Mouse (Mus musculus) midbrain, embryonic 11.5 days (tissue): ENCODE data around the gene Emilin3. TPM values are rescaled to one million over a fixed set of nuclear protein-coding genes. Genes with fewer than 3 reads are reported as not detected.

ENCODE experiments used
- ATAC-seq: fragments of 200-750 bp; cut with Nextera tagmentation; 2 replicates; pipeline ENCODE4 v1.8.0; 2017; ENCODE audit warnings: moderate TSS enrichment, moderate library complexity; ENCODE audit not compliant: low FRiP score
- DNase-seq: peaks from one replicate; pipeline ENCODE4 v3.0.0; 2015; ENCODE audit warnings: low spot score; ENCODE audit errors: missing footprints
- H3K27ac ChIP-seq: fragments of 300-500 bp; sonication (generic); 2 replicates; pipeline ENCODE4 v1.5.1; 2014; ENCODE audit warnings: low read depth, low read length
- H3K27me3 ChIP-seq: fragments of 300-500 bp; sonication (generic); 2 replicates; pipeline ENCODE4 v1.6.1; 2014; ENCODE audit warnings: mild to moderate bottlenecking, low read length, moderate library complexity, mixed read lengths; ENCODE audit not compliant: control insufficient read depth, insufficient read depth
- H3K36me3 ChIP-seq: fragments of 300-500 bp; sonication (generic); 2 replicates; pipeline ENCODE4 v1.6.1; 2014; ENCODE audit warnings: mild to moderate bottlenecking, low read length, moderate library complexity, mixed read lengths; ENCODE audit not compliant: control insufficient read depth, insufficient read depth
- H3K4me1 ChIP-seq: fragments of 300-500 bp; sonication (generic); 2 replicates; pipeline ENCODE4 v1.6.1; 2014; ENCODE audit warnings: low read length; ENCODE audit not compliant: control insufficient read depth, insufficient read depth
- H3K4me2 ChIP-seq: fragments of 300-500 bp; sonication (generic); 2 replicates; pipeline ENCODE4 v1.6.1; 2014; ENCODE audit warnings: mild to moderate bottlenecking, moderate library complexity
- H3K4me3 ChIP-seq: fragments of 300-500 bp; sonication (generic); 2 replicates; pipeline ENCODE4 v1.5.1; 2014; ENCODE audit warnings: low read depth, low read length
- H3K9ac ChIP-seq: fragments of 300-500 bp; sonication (generic); 2 replicates; pipeline ENCODE4 v1.6.1; 2014; ENCODE audit warnings: low read length
- H3K9me3 ChIP-seq: fragments of 300-500 bp; sonication (generic); 2 replicates; pipeline ENCODE4 v1.6.1; 2016; ENCODE audit warnings: low read length; ENCODE audit not compliant: control insufficient read depth
- WGBS: fragments of 180-500 bp; shearing (Covaris S2); extraction: QIAGEN DNeasy Blood & Tissue Kit; methylation state at CpG from one replicate; pipeline ENCODE4 v1.1.7; 2014; 5-methylcytosine and 5-hydroxymethylcytosine counted together
- polyA plus RNA-seq: library from polyadenylated mRNA; unstranded; fragments of >200 nt; fragmentation: Nextera tagmentation; extraction: Ambion mirVana; gene quantifications from 2 replicates; pipeline ENCODE4 v1.2.1, GENCODE M21; 2014

The Emilin3 gene
- polyA plus RNA-seq, 1 experiment from 2014 or later: 2.9 TPM

DNA sequence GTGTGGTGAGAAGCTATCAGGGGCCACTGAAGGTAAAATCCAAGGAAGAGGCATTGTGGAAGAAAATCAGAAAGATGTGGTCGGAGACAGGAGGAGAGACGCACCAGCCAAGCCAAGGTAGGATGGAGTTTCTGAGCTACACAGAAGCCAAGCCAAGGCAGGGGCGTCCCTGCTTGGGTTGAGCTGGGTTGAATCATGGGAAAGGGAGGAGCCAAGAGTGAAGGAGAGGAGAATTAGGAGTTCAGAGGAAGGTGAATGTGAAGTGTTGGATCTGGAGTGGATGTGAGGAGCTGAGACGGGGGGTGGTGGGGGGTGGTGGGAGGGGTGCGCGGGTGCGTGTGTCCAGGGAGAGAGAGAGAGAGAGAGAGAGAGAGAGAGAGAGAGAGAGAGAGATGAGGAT lies 9.2 kb upstream of the Emilin3 start:
- no peak overlapping the region for H3K27ac ChIP-seq
- no peak for DNase-seq
- H3K4me2 ChIP-seq: no peak overlapping the region
- no peak overlapping the region for H3K4me3 ChIP-seq
- peaks cover 12% of the 10 kb centered on the region for H3K4me1 ChIP-seq
- WGBS: 67% methylated on average over 7 of the region's 7 CpGs
- no peak overlapping the region for H3K9ac ChIP-seq
- ATAC-seq: no peak
- H3K9me3 ChIP-seq: no peaks in the 10 kb centered on the region
- H3K27me3 ChIP-seq: no peaks in the 10 kb centered on the region
- no peaks in the 10 kb centered on the region for H3K36me3 ChIP-seq

DNA sequence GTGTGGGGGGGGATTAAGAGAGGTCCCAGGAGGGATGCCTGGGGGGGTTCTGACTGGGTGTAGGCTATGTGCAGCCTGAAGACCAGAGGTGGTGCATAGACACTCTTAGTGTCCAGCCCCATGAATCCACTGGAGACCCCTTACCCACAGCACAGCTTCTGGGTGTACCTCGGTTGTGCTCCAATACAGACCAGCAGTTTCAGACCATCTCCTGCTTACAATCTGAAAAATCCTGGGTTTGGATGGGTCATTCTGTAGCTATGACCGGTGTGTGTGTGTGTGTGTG lies 6.7 kb upstream of the Emilin3 start:
- WGBS: 80% methylated on average over 2 of the region's 2 CpGs
- Histone ChIP-seq H3K4me3 (no peak overlapping the region), H3K9me3 (no peaks in the 10 kb centered on the region), H3K36me3 (no peaks in the 10 kb centered on the region), H3K27ac (no peak overlapping the region), H3K9ac (no peak overlapping the region), H3K27me3 (no peaks in the 10 kb centered on the region), H3K4me1 (peaks cover 12% of the 10 kb centered on the region), H3K4me2 (no peak overlapping the region)
- DNase-seq (no peak), ATAC-seq (no peak)

GRCm38 (mm10) chr2:160918154-160918929 lies 6.2 kb upstream of the Emilin3 start:
- Histone ChIP-seq H3K36me3 (no peaks in the 10 kb centered on the region), H3K4me3 (no peak overlapping the region), H3K4me2 (no peak overlapping the region), H3K9ac (0 out of 2 replicates have a peak overlapping the region, but pooled peaks have one; percentile 5), H3K4me1 (peaks cover 12% of the 10 kb centered on the region), H3K27me3 (no peaks in the 10 kb centered on the region), H3K9me3 (no peaks in the 10 kb centered on the region), H3K27ac (peak overlapping the region; percentile 27; the same call in 1 of the 2 replicates)
- DNase-seq (no peak), ATAC-seq (peak; percentile 81)
- WGBS: 44% methylated on average over 7 of the region's 8 CpGs

- Histone ChIP-seq H3K27me3 (peaks cover 10% of the 10 kb centered on the region), H3K4me1 (peaks cover 14% of the 10 kb centered on the region), H3K9ac (no peak overlapping the region), H3K36me3 (no peaks in the 10 kb centered on the region), H3K27ac (no peak overlapping the region), H3K4me3 (no peak overlapping the region), H3K9me3 (no peaks in the 10 kb centered on the region), H3K4me2 (no peak overlapping the region)
- DNase-seq (no peak), ATAC-seq (no peak)
- 93% methylated on average over 3 of the region's 3 CpGs for WGBS
Measured at GRCm38 (mm10) chr2:160917313-160917712, 5.2 kb upstream of the Emilin3 start.

GRCm38 (mm10) chr2:160916714-160917113 lies 4.6 kb upstream of the Emilin3 start:
- Histone ChIP-seq H3K9me3 (no peaks in the 10 kb centered on the region), H3K4me2 (no peak overlapping the region), H3K27ac (no peak overlapping the region), H3K9ac (no peak overlapping the region), H3K27me3 (peaks cover 15% of the 10 kb centered on the region), H3K4me3 (no peak overlapping the region), H3K36me3 (no peaks in the 10 kb centered on the region), H3K4me1 (peaks cover 19% of the 10 kb centered on the region)
- ATAC-seq (no peak), DNase-seq (no peak)
- WGBS: 74% methylated on average over 8 of the region's 8 CpGs

DNA sequence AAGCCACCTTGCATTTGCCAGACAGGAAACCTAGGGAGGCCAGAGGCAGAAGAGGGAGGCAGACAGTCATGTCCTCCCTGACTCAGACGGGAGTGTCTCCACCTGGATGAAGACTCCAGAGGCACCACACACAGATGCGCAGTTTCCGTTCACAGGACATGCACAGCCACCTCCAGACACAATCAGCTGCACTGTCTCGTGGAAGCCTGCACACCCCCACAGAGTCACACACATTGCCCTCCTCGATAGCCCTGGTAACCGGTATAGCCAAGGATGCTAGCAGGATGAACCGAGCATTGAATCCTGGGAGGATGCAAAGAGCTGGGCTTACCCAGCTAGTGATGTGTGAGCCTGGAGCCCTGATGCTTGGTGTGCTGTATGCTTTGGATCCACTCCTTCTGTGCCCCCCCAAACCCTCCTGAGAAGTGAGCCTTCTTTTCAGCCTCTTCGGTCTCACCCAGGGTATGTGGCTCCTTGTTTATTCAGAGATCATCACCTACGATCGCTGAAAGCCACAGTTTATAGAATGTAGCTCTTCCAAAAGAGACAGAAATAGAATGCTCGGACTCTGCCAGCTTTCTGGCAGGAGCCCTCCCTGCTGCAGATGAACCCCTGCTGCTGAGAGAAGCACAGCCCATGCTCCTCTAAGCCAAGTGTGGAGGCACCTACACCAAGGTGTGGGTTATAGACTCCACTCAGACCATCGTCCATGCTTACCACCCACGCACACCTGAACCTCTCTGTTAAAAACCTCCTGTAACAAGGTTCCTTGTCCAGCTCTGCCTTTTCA lies 3.9 kb upstream of the Emilin3 start:
- Histone ChIP-seq H3K9ac (no peak overlapping the region), H3K27ac (no peak overlapping the region)

GRCm38 (mm10) chr2:160914656-160915055 lies 2.5 kb upstream of the Emilin3 start:
- Histone ChIP-seq H3K9ac (no peak overlapping the region), H3K27me3 (peaks cover 32% of the 10 kb centered on the region), H3K9me3 (no peaks in the 10 kb centered on the region), H3K4me3 (no peak overlapping the region), H3K4me1 (peaks cover 24% of the 10 kb centered on the region), H3K27ac (no peak overlapping the region), H3K36me3 (no peaks in the 10 kb centered on the region), H3K4me2 (no peak overlapping the region)
- DNase-seq (no peak), ATAC-seq (no peak)
- WGBS: 89% methylated on average over 9 of the region's 9 CpGs

More for the DNA sequence above, 3.9 kb upstream of the Emilin3 start:
- H3K4me1 ChIP-seq: peaks cover 24% of the 10 kb centered on the region
- no peak for ATAC-seq
- no peaks in the 10 kb centered on the region for H3K9me3 ChIP-seq
- H3K4me2 ChIP-seq: no peak overlapping the region
- peaks cover 22% of the 10 kb centered on the region for H3K27me3 ChIP-seq
- 84% methylated on average over 13 of the region's 13 CpGs for WGBS
- no peak for DNase-seq
- no peaks in the 10 kb centered on the region for H3K36me3 ChIP-seq
- no peak overlapping the region for H3K4me3 ChIP-seq

DNA sequence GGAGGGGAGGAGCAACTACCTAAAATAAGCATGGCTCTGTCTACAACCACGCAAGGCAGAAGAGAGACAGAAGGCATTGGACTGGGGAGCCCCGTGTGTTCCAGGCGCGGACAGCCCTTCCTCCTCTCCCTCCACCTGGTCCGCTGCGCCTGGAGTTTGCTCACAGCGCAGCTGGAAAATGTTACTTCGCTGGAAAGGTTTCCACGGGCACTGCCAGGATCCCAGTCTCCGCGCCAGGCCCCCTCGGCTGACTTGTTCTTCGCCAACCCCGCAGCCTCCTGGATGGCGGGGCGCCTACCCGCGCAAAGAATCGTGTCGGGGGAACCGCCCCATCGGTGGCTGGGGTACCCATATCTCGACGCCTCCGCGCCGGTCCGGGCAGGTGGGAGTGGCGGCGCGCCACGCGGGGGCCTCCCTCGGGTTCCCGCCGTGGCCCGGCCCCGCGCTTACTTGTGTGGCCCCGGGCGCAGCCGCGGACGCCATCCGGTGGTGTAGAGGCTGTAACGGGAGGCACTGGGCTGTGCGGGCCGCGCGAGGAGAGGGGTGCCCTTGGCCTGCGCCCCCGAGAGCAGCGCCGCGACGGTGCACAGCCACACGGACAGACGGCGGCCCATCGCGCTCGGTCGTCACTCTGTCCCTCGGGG lies 448 bp downstream of the Emilin3 start:
- DNase-seq: peak; percentile 93
- Histone ChIP-seq H3K9ac (peak overlapping the region; percentile 67), H3K4me1 (peaks cover 12% of the 10 kb centered on the region), H3K27ac (no peak overlapping the region), H3K36me3 (no peaks in the 10 kb centered on the region), H3K9me3 (no peaks in the 10 kb centered on the region), H3K27me3 (peaks cover 32% of the 10 kb centered on the region), H3K4me2 (peak overlapping the region; percentile 91), H3K4me3 (peak overlapping the region; percentile 51)
- ATAC-seq: peak; percentile 69
- WGBS: under 1% methylated on average over 63 of the region's 64 CpGs

DNA sequence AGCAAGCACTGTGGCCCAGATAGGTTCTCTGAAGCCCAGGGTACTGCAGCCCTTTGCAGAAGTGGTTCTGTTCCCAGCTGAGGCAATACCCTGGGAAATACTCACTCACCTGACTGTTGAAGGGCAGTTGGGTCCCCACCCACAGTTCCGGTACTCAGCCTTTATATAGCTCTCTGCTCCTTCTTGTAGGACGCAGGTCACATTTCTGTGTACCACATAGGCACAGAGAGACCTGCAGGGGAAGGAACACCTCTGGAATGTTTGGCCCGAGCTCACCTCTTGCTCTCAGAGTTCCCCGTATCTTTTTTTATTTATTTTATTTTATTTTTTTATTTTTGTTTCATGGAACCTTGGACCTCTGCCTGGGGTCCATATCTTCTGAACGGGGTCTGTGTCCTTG lies 1.5 kb downstream of the Emilin3 start:
- Histone ChIP-seq H3K4me1 (peaks cover 12% of the 10 kb centered on the region), H3K9me3 (no peaks in the 10 kb centered on the region), H3K27ac (no peak overlapping the region), H3K36me3 (no peaks in the 10 kb centered on the region), H3K27me3 (peaks cover 32% of the 10 kb centered on the region), H3K4me3 (no peak overlapping the region), H3K4me2 (no peak overlapping the region), H3K9ac (no peak overlapping the region)
- ATAC-seq (no peak), DNase-seq (no peak)
- WGBS: 89% methylated on average over 5 of the region's 5 CpGs
